Mouse (Mus musculus) inflammation-experienced regulatory T-cells, adult 6 months (primary cell): ENCODE results near the gene Gpn1. TPM values are rescaled to one million over a fixed set of nuclear protein-coding genes. Genes with fewer than 3 reads are reported as not detected.
"Not testable (repeated sequence)": the region's sequence is repeated elsewhere in the genome, so short reads cannot be mapped to it uniquely, and the experiment has no call there.

Experiments
- ATAC-seq: one replicate; pipeline ENCODE4 v1.8.0; 2017
- polyA plus RNA-seq, 3 experiments: library from polyadenylated mRNA; unstranded; fragments of 100-300 nt; shearing (Covaris generic); gene quantifications; one replicate each; pipeline ENCODE4 v1.2.1; 2017

Gpn1 gene
- polyA plus RNA-seq = 10 to 100 TPM; 47.7 to 62.6 (median 49.7) TPM

GRCm38 (mm10) chr5:31494513-31495297 is at the start of gene Gpn1:
Gene Gpn1 (plus strand): TSS chr5:31494741.
- peak; percentile 99 for ATAC-seq

- ATAC-seq = no peak
Observed at GRCm38 (mm10) chr5:31451336-31451735, 43.2 kb upstream of the Gpn1 start.

GRCm38 (mm10) chr5:31451878-31452561 is 42.5 kb upstream of the Gpn1 start, which contains the start of gene Zfp512:
Gene Zfp512 (plus strand): TSS chr5:31452431.
- ATAC-seq = peak; percentile 99

- no peak for ATAC-seq
Observed at GRCm38 (mm10) chr5:31452562-31452878, 42.0 kb upstream of the Gpn1 start.

- no peak for ATAC-seq
Observed at GRCm38 (mm10) chr5:31452886-31453410, 41.6 kb upstream of the Gpn1 start.

GRCm38 (mm10) chr5:31467798-31468197 is 26.7 kb upstream of the Gpn1 start:
- no peak for ATAC-seq

GRCm38 (mm10) chr5:31469711-31470110 is 24.8 kb upstream of the Gpn1 start:
- no peak for ATAC-seq

- ATAC-seq = no peak
Observed at GRCm38 (mm10) chr5:31470334-31470733, 24.2 kb upstream of the Gpn1 start.

GRCm38 (mm10) chr5:31480536-31480935 is 14.0 kb upstream of the Gpn1 start:
- no peak for ATAC-seq

GRCm38 (mm10) chr5:31485440-31485839 is 9.1 kb upstream of the Gpn1 start, which contains the start of gene 4930548H24Rik:
Gene 4930548H24Rik (plus strand): TSS chr5:31485740.
- ATAC-seq = no peak

GRCm38 (mm10) chr5:31487889-31488288 is 6.7 kb upstream of the Gpn1 start:
- no peak for ATAC-seq

- ATAC-seq = no peak
Observed at GRCm38 (mm10) chr5:31489116-31489769, 5.3 kb upstream of the Gpn1 start.

GRCm38 (mm10) chr5:31492031-31492430 is 2.5 kb upstream of the Gpn1 start:
- ATAC-seq = no peak

- ATAC-seq = no peak
Observed at GRCm38 (mm10) chr5:31504843-31505242, 10.3 kb downstream of the Gpn1 start.

- no peak for ATAC-seq
Observed at GRCm38 (mm10) chr5:31512481-31512880, 17.9 kb downstream of the Gpn1 start.

GRCm38 (mm10) chr5:31520556-31520955 is 26.0 kb downstream of the Gpn1 start:
- peak; percentile 80 for ATAC-seq

- ATAC-seq = peak; percentile 80
Observed at GRCm38 (mm10) chr5:31526354-31527116, 32.0 kb downstream of the Gpn1 start, which contains the start of gene Slc4a1ap. Gene Slc4a1ap (plus strand): TSS chr5:31526995.

GRCm38 (mm10) chr5:31527117-31527680 is 32.7 kb downstream of the Gpn1 start:
- peak; percentile 11 for ATAC-seq

GRCm38 (mm10) chr5:31527707-31528106 is 33.2 kb downstream of the Gpn1 start, which contains the start of gene Supt7l:
Gene Supt7l (minus strand): TSS chr5:31527807.
- not testable (repeated sequence) for ATAC-seq

- ATAC-seq = peak; percentile 35
Observed at GRCm38 (mm10) chr5:31528560-31528959, 34.0 kb downstream of the Gpn1 start.

- no peak for ATAC-seq
Observed at GRCm38 (mm10) chr5:31535228-31535627, 40.7 kb downstream of the Gpn1 start.

- ATAC-seq = no peak
Observed at GRCm38 (mm10) chr5:31559401-31559800, 64.9 kb downstream of the Gpn1 start.
